Mouse (Mus musculus) liver, postnatal 0 days (tissue): ENCODE results near the gene Soga1.

Experiments used
- CTCF ChIP-seq: sonication (generic); IDR thresholded peaks from 2 replicates; pipeline ENCODE4 v1.5.1; 2016; ENCODE audit warnings: antibody characterized with exemption, low read depth
- EP300 ChIP-seq: IDR thresholded peaks from 2 replicates; pipeline ENCODE4 v1.6.1; 2016; ENCODE audit warnings: antibody characterized with exemption, low read depth, mild to moderate bottlenecking

- peak; percentile 88 for TF ChIP-seq EP300
- peak; percentile 34 for TF ChIP-seq CTCF
Observed at GRCm38 (mm10) chr2:157027106-157028008, 51.7 kb downstream of the Soga1 start.
